8 mouse cellular contexts compared by ENCODE assay signal in the genomic region with DNA sequence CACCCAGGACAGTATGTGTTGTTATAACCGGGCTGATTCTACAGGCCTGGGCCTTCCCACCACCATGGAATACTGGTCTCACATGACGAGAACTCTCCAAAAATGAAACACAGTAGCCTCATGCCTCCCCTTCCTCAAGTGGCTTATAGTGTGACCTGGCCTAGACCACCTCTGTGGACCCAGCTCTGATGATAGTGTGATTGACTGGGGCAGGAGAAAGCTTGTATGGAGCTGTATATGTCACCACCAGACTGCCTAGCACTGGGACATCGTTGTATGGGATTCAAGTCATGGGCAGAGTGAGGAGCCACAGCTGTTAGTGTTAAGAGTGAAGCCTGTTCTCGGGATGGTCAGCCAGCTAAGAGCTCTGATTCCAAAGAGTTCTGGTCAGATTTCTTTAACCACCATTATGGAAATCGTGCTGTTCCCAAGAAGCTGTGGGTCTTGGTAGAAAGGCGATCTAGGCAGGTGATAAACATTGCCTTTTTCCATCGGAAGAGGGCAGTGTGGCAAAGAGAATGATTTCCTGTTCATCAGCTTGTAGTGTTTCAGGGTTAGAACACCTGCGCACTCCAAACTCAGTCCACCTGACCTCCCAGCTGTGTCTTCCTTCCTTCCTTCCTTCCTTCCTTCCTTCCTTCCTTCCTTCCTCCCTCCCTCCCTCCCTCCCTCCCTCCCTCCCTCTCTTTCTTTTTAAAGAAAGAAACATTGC. TPM values are rescaled to one million over a fixed set of nuclear protein-coding genes. Genes with fewer than 3 reads are reported as not detected.
A peak's percentile ranks its signal among the peaks of the same experiment; 100 is the strongest.
DNase-seq lines count a peak whose midpoint lies in the region.

No protein-coding gene starts in this region.

- intact Hi-C loops in left cerebral cortex, postnatal 25 days (cut with DNase I): loop anchor here (2.0 to 5.0 kb wide), 2 partner anchors 283 to 369 kb away; partner anchors contain the start of gene Sacm1l
- intact Hi-C loops in left cerebral cortex, postnatal 10 days (cut with DNase I): loop anchor here (2.0 to 5.0 kb wide), 3 partner anchors 95 to 369 kb away; partner anchors contain the start of gene Sacm1l

- DNase-seq in cerebellum, adult 11 months: peak; percentile 4
- no peak for DNase-seq in cerebellum, adult 9-11 months
- peak; percentile 38 to 58 for DNase-seq in left cerebral cortex, postnatal 25 days (ENCODE audit: low spot score in 2 of 2)
- DNase-seq in left cerebral cortex, postnatal 10 days (ENCODE audit: extremely low spot score in 1 of 2, low spot score in 2 of 2): no peak
- peak; percentile 51 for DNase-seq in c-Kit-positive CD71-positive TER-119-positive erythroid progenitor cells, embryonic 14.5 days (ENCODE audit: low spot score)
- DNase-seq in kidney, postnatal 36 days: peak; percentile 17 to 68
- peak; percentile 18 for DNase-seq in right cerebral cortex, postnatal 4 days
- DNase-seq in ovary, postnatal 14 days (ENCODE audit: low spot score): no peak

RNA-seq across cellular contexts. Expression of gene Clec3b, which starts 7.5 kb away (rescaled TPM):
- 1 to 10 TPM; 3.6 to 3.7 TPM for total RNA-seq in left cerebral cortex, postnatal 25 days (2021)
- 1 to 10 TPM; 5.4 to 6.2 TPM for total RNA-seq in left cerebral cortex, postnatal 10 days (2021)

RNA-seq across cellular contexts. Expression of gene Exosc7, which starts 45.3 kb away (rescaled TPM):
- total RNA-seq in left cerebral cortex, postnatal 25 days (2021): 10 to 100 TPM; 39.3 to 43.1 TPM
- 10 to 100 TPM; 38.4 to 40.1 TPM for total RNA-seq in left cerebral cortex, postnatal 10 days (2021)

RNA-seq across cellular contexts. Expression of gene Zdhhc3, which starts 45.3 kb away (rescaled TPM):
- total RNA-seq in left cerebral cortex, postnatal 25 days (2021): 10 to 100 TPM; 67.1 to 68.9 TPM
- total RNA-seq in left cerebral cortex, postnatal 10 days (2021): 10 to 100 TPM; 77.2 to 79.9 TPM

RNA-seq across cellular contexts. Expression of gene Cdcp1, which starts 57.6 kb away (rescaled TPM):
- under 1 TPM; 0.11 to 0.23 TPM for total RNA-seq in left cerebral cortex, postnatal 25 days (2021)
- total RNA-seq in left cerebral cortex, postnatal 10 days (2021): under 1 TPM; 0.13 to 0.16 TPM

Comparison
In these comparisons a context has a peak if more than half of its experiments do, and no peak if none do; other contexts are left out.
1. DNase-seq: peak in cerebellum, adult 11 months (single experiment), left cerebral cortex, postnatal 25 days (2 of 2), c-Kit-positive CD71-positive TER-119-positive erythroid progenitor cells, embryonic 14.5 days (single experiment), kidney, postnatal 36 days (2 of 2) and right cerebral cortex, postnatal 4 days (single experiment); none in cerebellum, adult 9-11 months (single experiment), left cerebral cortex, postnatal 10 days (0 of 2) and ovary, postnatal 14 days (single experiment).